Mouse (Mus musculus) embryonic facial prominence, embryonic 12.5 days (tissue): Measurements from ENCODE around the gene Mrps25. TPM values are rescaled to one million over a fixed set of nuclear protein-coding genes. Genes with fewer than 3 reads are reported as not detected.
A peak's percentile ranks its signal among the peaks of the same experiment; 100 is the strongest.

Source experiments
- ATAC-seq: fragments of 200-750 bp; cut with Nextera tagmentation; 2 replicates; pipeline ENCODE4 v1.8.0; 2017; ENCODE audit not compliant: insufficient number of reproducible peaks, insufficient read depth, low FRiP score, low TSS enrichment
- H3K27ac ChIP-seq: fragments of 300-500 bp; sonication (generic); 2 replicates; pipeline ENCODE4 v1.5.1; 2016; ENCODE audit warnings: mild to moderate bottlenecking
- H3K27me3 ChIP-seq: fragments of 300-500 bp; sonication (generic); 2 replicates; pipeline ENCODE4 v1.6.1; 2016; ENCODE audit warnings: mild to moderate bottlenecking, moderate library complexity
- H3K36me3 ChIP-seq: fragments of 300-500 bp; sonication (generic); 2 replicates; pipeline ENCODE4 v1.6.1; 2016; ENCODE audit warnings: mild to moderate bottlenecking
- H3K4me1 ChIP-seq: fragments of 300-500 bp; sonication (generic); 2 replicates; pipeline ENCODE4 v1.6.1; 2016
- H3K4me2 ChIP-seq: fragments of 300-500 bp; sonication (generic); replicated peaks from 2 replicates; pipeline ENCODE4 v1.6.1; 2016; ENCODE audit warnings: mild to moderate bottlenecking, moderate library complexity
- H3K4me3 ChIP-seq: fragments of 300-500 bp; sonication (generic); 2 replicates; pipeline ENCODE4 v1.5.1; 2016; ENCODE audit warnings: mild to moderate bottlenecking
- H3K9ac ChIP-seq: fragments of 300-500 bp; sonication (generic); 2 replicates; pipeline ENCODE4 v1.6.1; 2016; ENCODE audit warnings: mild to moderate bottlenecking, moderate library complexity
- H3K9me3 ChIP-seq: fragments of 300-500 bp; sonication (generic); 2 replicates; pipeline ENCODE4 v1.6.1; 2016; ENCODE audit warnings: mild to moderate bottlenecking, moderate library complexity
- WGBS: fragments of 180-500 bp; shearing (Covaris S2); methylation state at CpG from one replicate; pipeline ENCODE4 v1.1.7; 2016; 5-methylcytosine and 5-hydroxymethylcytosine counted together
- polyA plus RNA-seq: library from polyadenylated mRNA; unstranded; fragments of >200 nt; fragmentation: Nextera tagmentation; extraction: Ambion mirVana; gene quantifications from 2 replicates; pipeline ENCODE4 v1.2.1, GENCODE M21; 2016

Gene Mrps25
- polyA plus RNA-seq: 83.0 and 92.0 TPM in 2 replicates

DNA sequence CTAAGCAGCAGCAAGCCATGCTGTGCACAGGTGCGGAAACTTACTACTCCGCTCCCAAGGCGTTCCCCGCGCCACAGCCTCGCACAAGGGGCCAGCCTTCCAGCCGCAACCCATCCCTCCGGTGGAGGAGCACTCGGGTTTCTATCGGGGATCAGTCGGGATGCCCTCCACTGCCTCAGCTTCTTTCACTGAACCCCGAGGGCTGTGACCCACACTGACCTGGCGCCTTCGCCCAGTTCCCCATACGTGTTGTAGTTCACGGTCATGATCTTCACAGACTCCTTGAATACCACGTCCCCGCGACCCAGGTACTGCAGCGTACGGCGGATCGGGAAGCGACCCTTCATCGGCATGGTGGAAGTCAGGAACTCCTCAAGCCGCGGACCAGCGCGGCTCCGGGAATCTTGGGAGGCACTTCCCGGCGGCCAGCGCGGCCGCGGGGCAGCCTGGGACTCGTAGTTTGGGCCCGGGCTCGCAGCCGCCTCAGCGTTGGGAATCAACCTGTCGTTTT lies at the start of gene Mrps25:
Gene Mrps25 (minus strand): TSS at position 413 of the 511 bp plus-strand sequence.
- Histone ChIP-seq H3K27me3 (no peaks in the 10 kb centered on the region), H3K4me1 (peaks cover 11% of the 10 kb centered on the region), H3K9me3 (no peaks in the 10 kb centered on the region), H3K36me3 (peaks cover 34% of the 10 kb centered on the region), H3K9ac (peak within 1 kb of the TSS; percentile 59), H3K4me2 (peak within 1 kb of the TSS; percentile 59), H3K4me3 (peak within 1 kb of the TSS; percentile 64), H3K27ac (peak within 1 kb of the TSS; percentile 4; the same call in 1 of the 2 replicates)
- WGBS: under 1% methylated on average over 42 of the region's 42 CpGs
- peak; percentile 83 for ATAC-seq

DNA sequence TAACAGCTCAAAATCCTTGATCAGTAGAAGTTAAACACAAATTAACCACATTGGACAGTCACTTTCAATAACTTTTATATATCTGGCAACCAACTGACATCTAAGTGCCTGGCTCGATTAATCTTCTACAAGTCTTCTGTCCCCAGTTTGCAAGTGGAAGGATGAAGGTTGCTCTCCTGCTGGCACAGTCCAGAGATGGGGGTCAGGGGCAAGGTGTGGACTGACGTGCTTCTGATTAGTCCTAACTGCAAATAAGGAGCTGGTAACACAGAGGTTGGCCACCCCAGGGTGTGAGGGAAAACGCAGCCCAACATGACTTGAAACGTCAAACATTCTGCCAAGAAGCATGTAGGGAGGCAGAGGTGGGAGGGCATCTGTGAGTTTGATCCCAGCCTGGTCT lies 47.9 kb upstream of the Mrps25 start:
- ATAC-seq: no peak
- Histone ChIP-seq H3K4me2 (no peak overlapping the region), H3K4me3 (no peak overlapping the region), H3K4me1 (no peaks in the 10 kb centered on the region), H3K9me3 (no peaks in the 10 kb centered on the region), H3K27ac (no peak overlapping the region), H3K9ac (no peak overlapping the region), H3K36me3 (no peaks in the 10 kb centered on the region), H3K27me3 (no peaks in the 10 kb centered on the region)
- WGBS: 75% methylated on average over 4 of the region's 4 CpGs

DNA sequence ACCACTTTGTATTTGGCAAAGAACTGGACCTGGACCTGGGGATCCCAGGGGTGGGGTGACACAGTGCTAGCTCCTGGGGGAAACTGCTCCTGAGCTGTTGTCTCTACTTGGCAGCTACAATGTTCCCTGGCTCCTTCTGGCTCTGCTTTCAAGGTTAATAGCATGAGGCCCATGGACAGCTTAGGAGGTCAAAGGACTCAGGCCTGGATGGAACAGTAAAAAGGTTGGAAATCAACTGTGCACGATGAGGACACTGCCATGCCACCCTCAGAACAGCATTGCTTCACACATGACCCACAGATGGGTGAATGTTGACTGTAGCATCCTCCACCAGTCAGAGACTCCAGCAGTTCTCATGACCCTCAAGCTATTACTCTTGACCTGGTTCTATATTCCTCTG lies 47.5 kb upstream of the Mrps25 start:
- Histone ChIP-seq H3K9me3 (no peaks in the 10 kb centered on the region), H3K9ac (no peak overlapping the region), H3K4me3 (no peak overlapping the region), H3K4me2 (no peak overlapping the region), H3K27ac (no peak overlapping the region), H3K27me3 (no peaks in the 10 kb centered on the region), H3K36me3 (no peaks in the 10 kb centered on the region), H3K4me1 (no peaks in the 10 kb centered on the region)
- no peak for ATAC-seq
- 68% methylated on average over 1 of the region's 1 CpGs for WGBS

DNA sequence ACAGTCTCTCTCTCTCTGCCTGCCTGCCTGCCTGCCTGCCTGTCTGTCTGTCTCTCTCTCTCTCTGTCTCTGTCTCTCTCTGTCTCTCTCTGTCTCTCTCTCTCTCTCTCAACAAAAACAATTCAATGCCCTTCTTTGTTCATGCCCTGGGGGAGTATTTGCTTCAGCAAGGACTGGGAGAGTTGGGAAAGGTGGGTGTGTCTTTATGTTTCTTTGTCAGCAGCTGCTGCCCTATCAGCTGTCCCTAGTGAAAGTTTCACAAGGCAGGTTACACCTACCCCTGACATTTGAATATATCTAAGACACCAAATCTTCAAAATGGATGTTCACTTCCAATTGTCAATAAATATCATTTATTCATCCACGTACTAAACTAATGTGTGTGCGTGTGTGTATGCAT lies 45.8 kb upstream of the Mrps25 start:
- no peaks in the 10 kb centered on the region for H3K4me1 ChIP-seq
- no peak for ATAC-seq
- WGBS: 82% methylated on average over 2 of the region's 2 CpGs

DNA sequence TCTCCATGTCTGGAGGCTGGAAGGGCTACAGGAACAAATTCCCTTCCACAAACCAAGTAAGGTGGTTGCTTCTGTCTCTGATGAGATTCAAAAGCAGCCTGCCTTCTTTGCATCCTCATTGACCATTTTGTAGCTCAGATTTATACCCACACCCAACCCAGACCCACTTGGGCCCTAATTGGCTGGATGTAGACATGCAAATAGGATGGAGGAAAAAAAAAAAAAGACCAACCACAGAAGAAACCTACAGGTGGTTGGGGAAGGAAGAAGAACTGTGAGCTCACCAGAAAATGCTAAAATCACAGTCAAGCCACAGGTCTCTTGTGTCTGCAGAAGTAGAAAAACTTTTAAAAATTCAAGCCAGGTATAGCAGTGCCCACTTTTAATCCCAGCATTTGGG lies 45.3 kb upstream of the Mrps25 start:
- H3K9ac ChIP-seq: no peak overlapping the region
- H3K9me3 ChIP-seq: no peaks in the 10 kb centered on the region
- H3K36me3 ChIP-seq: no peaks in the 10 kb centered on the region
- ATAC-seq: no peak
- no peak overlapping the region for H3K4me3 ChIP-seq
- no peak overlapping the region for H3K4me2 ChIP-seq
- H3K27me3 ChIP-seq: no peaks in the 10 kb centered on the region
- no peak overlapping the region for H3K27ac ChIP-seq
- no peaks in the 10 kb centered on the region for H3K4me1 ChIP-seq

More for the DNA sequence above, 45.8 kb upstream of the Mrps25 start:
- no peaks in the 10 kb centered on the region for H3K27me3 ChIP-seq
- no peaks in the 10 kb centered on the region for H3K9me3 ChIP-seq
- no peak overlapping the region for H3K9ac ChIP-seq
- H3K4me2 ChIP-seq: no peak overlapping the region
- no peaks in the 10 kb centered on the region for H3K36me3 ChIP-seq
- H3K4me3 ChIP-seq: no peak overlapping the region
- H3K27ac ChIP-seq: no peak overlapping the region

DNA sequence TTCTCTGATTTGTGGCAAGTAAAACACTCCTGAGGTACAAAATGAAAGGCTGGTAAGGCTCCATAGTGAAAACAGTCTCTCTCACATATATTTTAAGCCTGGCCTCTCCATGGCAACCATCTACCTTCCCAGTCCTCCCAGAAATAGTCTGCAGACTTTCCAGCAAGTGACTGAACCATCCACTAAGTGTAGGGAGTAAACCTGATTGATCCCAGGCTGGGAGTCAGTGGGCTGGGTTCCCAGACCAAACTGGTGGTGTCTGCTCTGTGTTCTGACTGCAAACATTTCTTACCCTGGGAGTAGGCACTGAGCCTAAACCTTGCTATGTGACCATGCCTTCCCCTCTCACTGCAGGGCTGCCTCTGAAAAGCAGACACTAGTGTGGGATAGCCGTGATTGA lies 41.1 kb upstream of the Mrps25 start:
- Histone ChIP-seq H3K4me3 (no peak overlapping the region), H3K27me3 (no peaks in the 10 kb centered on the region), H3K36me3 (no peaks in the 10 kb centered on the region), H3K9ac (no peak overlapping the region), H3K4me1 (no peaks in the 10 kb centered on the region), H3K9me3 (no peaks in the 10 kb centered on the region), H3K4me2 (no peak overlapping the region), H3K27ac (no peak overlapping the region)
- WGBS: 68% methylated on average over 1 of the region's 1 CpGs
- no peak for ATAC-seq

DNA sequence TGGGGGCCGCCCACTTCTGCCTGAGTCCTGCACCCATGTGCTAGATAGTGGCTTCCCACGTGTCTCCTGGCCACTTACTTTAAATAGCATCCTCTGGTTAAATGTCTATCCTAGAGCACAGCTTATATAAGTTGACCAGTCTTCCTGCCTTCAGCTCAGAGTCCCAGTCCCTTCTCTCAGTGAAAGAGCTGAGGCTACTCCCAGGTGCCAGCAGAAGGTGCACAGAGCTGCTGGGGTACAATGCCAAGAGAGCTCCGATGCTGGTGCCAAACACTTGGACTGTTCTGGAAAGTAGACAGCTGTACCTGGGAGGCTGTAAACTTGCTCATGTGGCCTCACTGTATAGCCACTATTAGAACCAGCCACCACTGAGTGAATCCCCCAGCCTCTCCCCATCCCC lies 38.2 kb upstream of the Mrps25 start:
- no peak for ATAC-seq
- Histone ChIP-seq H3K27me3 (no peaks in the 10 kb centered on the region), H3K4me2 (no peak overlapping the region), H3K4me3 (no peak overlapping the region), H3K36me3 (no peaks in the 10 kb centered on the region), H3K9me3 (no peaks in the 10 kb centered on the region), H3K9ac (no peak overlapping the region), H3K4me1 (no peaks in the 10 kb centered on the region), H3K27ac (no peak overlapping the region)
- 84% methylated on average over 3 of the region's 3 CpGs for WGBS

DNA sequence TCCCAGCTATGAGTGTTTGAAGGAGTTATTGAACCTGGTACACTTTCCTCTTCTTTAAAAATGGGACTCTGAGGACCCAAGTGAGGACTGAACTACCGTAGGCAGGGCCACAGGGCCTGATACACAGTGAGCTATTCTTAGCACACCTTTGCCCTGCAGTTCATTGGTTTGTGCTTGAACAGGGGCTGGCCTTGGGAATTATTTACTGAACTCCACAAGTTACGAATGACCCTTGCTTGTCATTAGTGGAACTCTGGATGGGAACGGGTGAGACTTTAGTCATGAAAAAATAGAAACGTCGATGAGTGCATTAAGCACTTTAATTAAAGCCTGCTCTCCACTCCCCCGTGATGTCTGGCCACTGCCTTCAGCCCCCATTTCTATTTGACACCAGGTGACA lies 37.8 kb upstream of the Mrps25 start:
- Histone ChIP-seq H3K4me2 (no peak overlapping the region), H3K4me3 (no peak overlapping the region), H3K9ac (no peak overlapping the region), H3K27ac (no peak overlapping the region), H3K4me1 (no peaks in the 10 kb centered on the region), H3K9me3 (no peaks in the 10 kb centered on the region), H3K27me3 (no peaks in the 10 kb centered on the region), H3K36me3 (no peaks in the 10 kb centered on the region)
- WGBS: 76% methylated on average over 6 of the region's 6 CpGs
- ATAC-seq: no peak

DNA sequence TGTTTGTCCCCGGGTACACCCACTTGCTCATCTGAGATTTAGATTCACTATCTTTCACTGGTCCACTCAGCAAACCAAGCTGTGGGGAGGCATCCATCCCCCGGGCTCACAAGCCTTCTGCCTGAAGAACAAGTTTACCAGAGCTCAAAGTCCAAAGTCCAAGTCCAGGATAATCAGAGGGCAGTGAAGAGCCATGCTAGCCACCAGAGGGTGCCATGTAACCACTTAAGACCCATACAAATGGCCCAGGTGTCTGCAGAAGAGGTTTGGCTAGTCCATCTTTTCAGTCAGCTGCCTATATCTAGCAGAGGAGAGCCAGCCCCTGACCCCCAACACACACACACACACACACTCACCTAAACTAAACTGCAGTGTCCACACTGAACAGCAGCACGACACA lies 35.6 kb upstream of the Mrps25 start:
- Histone ChIP-seq H3K4me3 (no peak overlapping the region), H3K9ac (no peak overlapping the region), H3K36me3 (no peaks in the 10 kb centered on the region), H3K27ac (no peak overlapping the region), H3K4me2 (no peak overlapping the region), H3K9me3 (no peaks in the 10 kb centered on the region), H3K27me3 (no peaks in the 10 kb centered on the region), H3K4me1 (no peaks in the 10 kb centered on the region)
- 40% methylated on average over 3 of the region's 3 CpGs for WGBS
- ATAC-seq: no peak

DNA sequence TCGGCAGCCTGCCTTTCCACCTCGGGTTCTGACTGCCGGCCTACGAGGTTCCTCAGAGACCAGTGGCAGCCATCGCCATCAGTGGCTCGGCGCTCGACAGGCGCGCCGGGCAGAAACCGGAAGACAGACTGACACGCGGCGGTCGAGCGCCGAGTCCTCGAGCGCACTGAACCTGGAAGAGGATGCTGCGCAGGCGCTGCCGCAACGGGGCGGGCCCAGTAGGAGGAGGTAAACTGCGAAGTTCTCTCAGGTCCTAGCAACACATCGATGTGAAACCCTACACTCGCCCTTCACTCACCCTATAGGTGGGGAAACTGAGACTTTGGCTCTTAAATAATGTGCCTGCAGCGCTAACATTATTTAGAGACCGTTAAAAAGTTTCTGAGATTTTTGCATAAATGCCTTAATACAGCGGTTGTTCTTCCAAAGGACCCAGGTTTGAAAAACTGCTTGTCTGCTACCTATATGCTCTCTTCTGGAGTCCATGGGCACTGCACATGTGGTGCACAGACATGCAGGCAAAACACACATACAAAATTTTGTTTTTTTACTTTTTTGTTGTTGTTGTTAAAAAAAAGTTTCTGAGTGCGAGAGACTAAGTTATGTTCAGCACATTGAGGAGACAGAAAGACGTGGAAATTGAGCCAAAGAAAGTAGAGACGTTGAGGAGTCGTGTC lies 31.1 kb upstream of the Mrps25 start, which contains the start of gene Rbsn:
Gene Rbsn (minus strand): TSS at position 153 of the 677 bp plus-strand sequence.
- Histone ChIP-seq H3K9ac (peak within 1 kb of the TSS; percentile 90), H3K4me2 (peak within 1 kb of the TSS; percentile 83), H3K27me3 (no peaks in the 10 kb centered on the region), H3K9me3 (no peaks in the 10 kb centered on the region), H3K4me3 (peak within 1 kb of the TSS; percentile 85), H3K36me3 (peaks cover 11% of the 10 kb centered on the region), H3K27ac (peak within 1 kb of the TSS; percentile 70), H3K4me1 (peaks cover 5% of the 10 kb centered on the region)
- WGBS: 10% methylated on average over 35 of the region's 35 CpGs
- peak; percentile 95 for ATAC-seq

DNA sequence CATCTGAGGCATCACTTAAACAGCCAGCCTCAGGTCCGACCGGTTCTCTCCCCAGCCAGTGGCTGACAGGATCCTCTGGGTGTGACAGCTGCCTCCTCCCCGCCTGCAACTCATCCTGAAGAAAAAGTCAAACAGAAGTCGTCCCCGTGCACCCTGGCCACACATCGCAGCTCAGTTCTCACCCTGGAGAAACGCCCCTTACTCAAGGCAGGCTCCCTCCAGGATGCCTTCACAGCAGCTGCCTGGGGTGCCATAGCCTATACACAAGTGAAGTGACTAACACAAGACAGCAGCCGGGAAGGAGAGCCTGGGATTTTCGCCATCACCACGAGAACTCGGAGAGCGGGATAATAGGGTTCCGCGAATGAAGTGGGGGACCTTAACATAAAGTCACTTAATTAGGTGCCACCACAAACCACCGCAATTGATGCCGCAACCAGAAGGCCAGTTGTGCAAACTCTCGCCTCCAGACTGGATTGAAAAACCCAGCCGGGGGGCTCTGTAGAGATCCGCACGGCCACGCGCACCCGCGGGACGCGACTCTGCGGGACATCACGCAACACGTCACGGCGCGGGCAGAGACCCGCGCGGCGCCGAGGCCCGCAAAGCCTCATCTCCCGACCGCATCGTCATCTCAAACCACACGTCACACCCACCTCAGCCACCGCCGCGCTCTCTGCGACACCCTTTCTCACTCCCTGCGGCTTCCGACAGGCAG lies 30.4 kb upstream of the Mrps25 start:
- peaks cover 18% of the 10 kb centered on the region for H3K36me3 ChIP-seq
- H3K9me3 ChIP-seq: no peaks in the 10 kb centered on the region
- peak overlapping the region; percentile 70 for H3K27ac ChIP-seq
- no peak; the same call in 1 of the 2 replicates for ATAC-seq
- peak overlapping the region; percentile 83 for H3K4me2 ChIP-seq
- H3K4me3 ChIP-seq: peak overlapping the region; percentile 85
- no peaks in the 10 kb centered on the region for H3K27me3 ChIP-seq
- peak overlapping the region; percentile 90 for H3K9ac ChIP-seq
- under 1% methylated on average over 48 of the region's 48 CpGs for WGBS
- peaks cover 5% of the 10 kb centered on the region for H3K4me1 ChIP-seq

DNA sequence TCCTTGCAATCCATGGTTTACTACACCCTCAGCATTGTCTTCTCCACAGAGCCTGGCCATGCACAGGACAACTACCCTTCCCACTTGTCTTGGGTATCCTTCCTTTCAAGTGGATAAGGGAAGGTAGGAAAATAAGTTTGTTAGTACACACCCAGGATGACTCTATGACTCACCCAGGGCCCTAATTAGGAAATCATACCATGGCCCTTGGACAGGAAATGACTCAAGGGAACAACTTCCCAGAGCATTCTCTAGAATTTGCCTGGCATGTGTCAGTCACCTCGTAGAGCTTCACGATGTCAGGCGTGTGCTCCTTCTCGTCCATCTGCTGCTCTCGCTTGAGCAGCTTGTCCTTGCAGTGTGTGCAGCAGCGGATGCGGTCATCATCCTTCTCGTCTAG lies 15.6 kb upstream of the Mrps25 start:
- no peaks in the 10 kb centered on the region for H3K9me3 ChIP-seq
- 91% methylated on average over 8 of the region's 8 CpGs for WGBS
- no peak overlapping the region for H3K4me3 ChIP-seq
- peaks cover 75% of the 10 kb centered on the region for H3K36me3 ChIP-seq
- H3K9ac ChIP-seq: no peak overlapping the region
- H3K4me2 ChIP-seq: no peak overlapping the region
- no peak for ATAC-seq
- no peaks in the 10 kb centered on the region for H3K4me1 ChIP-seq
- no peaks in the 10 kb centered on the region for H3K27me3 ChIP-seq
- no peak overlapping the region for H3K27ac ChIP-seq
